Mouse (Mus musculus) cerebellum, adult 2 months (tissue): ENCODE measurements around the gene Hoxb5. TPM values are rescaled to one million over a fixed set of nuclear protein-coding genes. Genes with fewer than 3 reads are reported as not detected.

ENCODE experiments used
- DNase-seq, 2 experiments: peaks; one replicate each; pipeline ENCODE4 v3.0.0; 2021
- H3K27ac ChIP-seq: fragments of 200-500 bp; 2 replicates; pipeline ENCODE4 v1.5.1; 2012; ENCODE audit warnings: low read length, control low read depth, inconsistent platforms; ENCODE audit not compliant: insufficient read depth
- H3K27me3 ChIP-seq: fragments of 200-500 bp; 2 replicates; pipeline ENCODE4 v1.6.1; 2012; ENCODE audit warnings: inconsistent platforms, mild to moderate bottlenecking, low read length, moderate library complexity; ENCODE audit not compliant: control insufficient read depth, insufficient read depth
- H3K4me1 ChIP-seq: fragments of 200-500 bp; 2 replicates; pipeline ENCODE4 v1.6.1; 2011; ENCODE audit warnings: low read length; ENCODE audit not compliant: control insufficient read depth, insufficient read depth
- H3K4me3 ChIP-seq: fragments of 200-500 bp; replicated peaks from 2 replicates; pipeline ENCODE3; 2011; ENCODE audit warnings: mild to moderate bottlenecking, low read depth, low read length, control low read depth; ENCODE audit not compliant: insufficient read depth
- CTCF ChIP-seq: fragments of 200-500 bp; IDR thresholded peaks from 2 replicates; pipeline ENCODE4 v1.5.1; 2011; ENCODE audit warnings: low read depth, mild to moderate bottlenecking, control low read depth, low read length, moderate library complexity, borderline replicate concordance; ENCODE audit not compliant: insufficient read depth
- POLR2A ChIP-seq: fragments of 200-500 bp; IDR thresholded peaks from 2 replicates; pipeline ENCODE4 v1.6.1; 2011; ENCODE audit warnings: low read length, control low read depth, borderline replicate concordance; ENCODE audit not compliant: insufficient read depth
- whole genome bisulfite sequencing: fragments of 180-500 bp; shearing (Covaris S2); methylation state at CpG from one replicate; pipeline ENCODE4 v1.1.7; 2018; 5-methylcytosine and 5-hydroxymethylcytosine counted together
- polyA plus RNA-seq: library from polyadenylated mRNA; depleted of rRNA; stranded (reverse); fragments of >200 nt; gene quantifications from 2 replicates; pipeline ENCODE4 v1.2.3, GENCODE M21; 2012

Hoxb5 gene
- polyA plus RNA-seq, 1 experiment, result 6.8 TPM

DNA sequence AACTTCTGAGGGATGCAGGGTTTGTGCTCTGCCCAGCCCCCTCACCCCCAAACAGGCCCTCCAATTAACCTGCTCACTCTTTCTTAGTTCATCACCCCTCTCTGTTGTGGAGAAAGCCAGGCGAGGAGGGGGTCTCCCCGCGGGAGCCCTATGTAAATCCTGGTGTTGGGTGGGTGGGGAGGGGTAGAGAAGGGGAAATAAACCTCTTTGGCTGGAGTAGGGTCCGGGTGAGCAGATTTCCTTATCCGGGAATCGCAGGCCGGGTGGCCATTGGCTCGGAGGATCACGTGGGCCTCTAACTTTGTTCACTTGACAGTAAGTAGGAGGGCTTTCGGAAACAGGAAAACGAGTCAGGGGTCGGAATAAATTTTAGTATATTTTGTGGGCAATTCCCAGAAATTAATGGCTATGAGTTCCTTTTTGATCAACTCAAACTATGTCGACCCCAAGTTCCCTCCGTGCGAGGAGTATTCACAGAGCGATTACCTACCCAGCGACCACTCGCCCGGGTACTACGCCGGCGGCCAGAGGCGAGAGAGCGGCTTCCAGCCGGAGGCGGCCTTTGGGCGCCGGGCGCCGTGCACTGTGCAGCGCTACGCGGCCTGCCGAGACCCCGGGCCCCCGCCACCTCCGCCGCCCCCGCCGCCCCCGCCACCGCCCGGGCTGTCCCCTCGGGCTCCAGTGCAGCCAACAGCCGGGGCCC is 15.4 kb downstream of the Hoxb5 start:
- no peak for DNase-seq
- no peak overlapping the region for H3K27ac ChIP-seq
- H3K4me3 ChIP-seq, result no peak overlapping the region
- under 1% methylated on average over 45 of the region's 45 CpGs for WGBS
- peaks cover 14% of the 10 kb centered on the region; the same call in 1 of the 2 replicates for H3K27me3 ChIP-seq
- H3K4me1 ChIP-seq, result no peaks in the 10 kb centered on the region
- TF ChIP-seq POLR2A (no peak), CTCF (no peak)

DNA sequence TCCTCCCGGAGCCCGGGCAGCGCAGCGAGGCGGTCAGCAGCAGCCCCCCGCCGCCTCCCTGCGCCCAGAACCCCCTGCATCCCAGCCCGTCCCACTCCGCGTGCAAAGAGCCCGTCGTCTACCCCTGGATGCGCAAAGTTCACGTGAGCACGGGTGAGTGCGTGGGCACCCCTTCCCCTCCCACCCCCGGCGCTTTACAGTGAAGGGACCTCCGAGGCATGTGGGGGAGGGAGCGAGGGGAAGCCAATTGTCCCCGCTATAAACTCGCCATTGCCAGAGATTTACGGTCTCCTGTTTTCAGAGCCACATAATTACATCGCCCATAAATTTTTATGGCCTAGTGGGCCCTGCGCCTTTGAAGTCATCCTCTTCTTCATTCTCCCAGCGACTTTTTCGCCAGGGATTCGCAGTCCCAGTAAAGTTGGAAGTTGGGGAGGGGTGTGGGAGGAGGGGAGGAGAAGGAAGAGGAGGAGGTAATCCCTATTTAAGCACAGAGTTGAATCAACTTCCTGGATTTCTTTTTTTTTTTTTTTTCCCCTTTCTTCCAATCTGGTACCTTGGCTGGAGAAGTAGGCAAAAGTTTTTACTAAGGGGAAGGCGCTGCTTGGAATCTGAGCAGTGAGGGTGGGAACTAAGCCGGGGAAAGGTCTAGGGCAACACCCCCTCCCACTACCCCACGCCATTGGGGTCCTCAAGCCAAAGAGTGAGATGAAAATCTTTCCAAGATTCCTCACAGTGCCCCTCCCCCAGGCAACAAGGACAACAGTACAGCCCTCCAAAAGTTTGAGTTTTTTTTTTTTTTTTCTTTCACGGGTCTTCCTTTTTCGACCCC is 16.2 kb downstream of the Hoxb5 start:
- Histone ChIP-seq H3K27me3 (peaks cover 14% of the 10 kb centered on the region; the same call in 1 of the 2 replicates), H3K27ac (no peak overlapping the region), H3K4me3 (no peak overlapping the region), H3K4me1 (no peaks in the 10 kb centered on the region)
- no peak for DNase-seq
- WGBS, result 2% methylated on average over 34 of the region's 34 CpGs
- TF ChIP-seq POLR2A (no peak), CTCF (no peak)

DNA sequence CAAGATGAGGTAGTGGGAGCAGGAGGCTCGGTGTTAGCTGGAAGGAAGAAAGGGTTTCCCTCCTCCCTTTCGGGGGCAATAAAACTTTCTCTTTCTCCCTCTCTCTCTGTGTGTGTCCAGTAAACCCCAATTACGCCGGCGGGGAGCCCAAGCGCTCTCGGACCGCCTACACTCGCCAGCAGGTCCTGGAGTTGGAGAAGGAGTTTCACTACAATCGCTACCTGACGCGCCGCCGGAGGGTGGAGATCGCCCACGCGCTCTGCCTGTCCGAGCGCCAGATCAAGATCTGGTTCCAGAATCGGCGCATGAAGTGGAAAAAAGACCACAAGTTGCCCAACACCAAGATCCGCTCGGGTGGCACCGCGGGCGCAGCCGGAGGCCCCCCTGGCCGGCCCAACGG is 16.8 kb downstream of the Hoxb5 start:
- peaks cover 14% of the 10 kb centered on the region; the same call in 1 of the 2 replicates for H3K27me3 ChIP-seq
- under 1% methylated on average over 29 of the region's 29 CpGs for WGBS

DNA sequence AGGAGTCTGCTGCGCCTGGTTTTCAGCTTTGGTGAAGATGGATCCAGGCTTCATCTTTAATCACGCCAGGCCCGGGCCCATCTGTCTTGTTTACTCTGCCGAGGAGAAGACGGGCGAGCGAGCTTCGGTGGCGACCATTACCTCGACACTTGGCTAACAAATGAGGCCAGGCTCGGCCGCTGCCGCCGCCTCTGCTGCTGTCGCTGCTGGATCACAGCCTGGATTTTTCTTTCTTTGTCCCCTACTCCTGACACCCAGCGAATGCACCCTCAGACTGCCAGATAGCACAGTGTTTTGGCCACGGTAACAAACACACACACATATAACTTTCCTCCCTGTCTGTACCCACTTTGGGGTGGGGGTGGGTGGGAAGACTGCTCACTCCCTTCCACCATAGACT is 17.6 kb downstream of the Hoxb5 start:
- H3K4me1 ChIP-seq, result no peaks in the 10 kb centered on the region
- no peak overlapping the region for H3K27ac ChIP-seq
- peaks cover 14% of the 10 kb centered on the region; the same call in 1 of the 2 replicates for H3K27me3 ChIP-seq
- 2% methylated on average over 17 of the region's 17 CpGs for WGBS
- no peak overlapping the region for H3K4me3 ChIP-seq
- no peak for TF ChIP-seq CTCF
- TF ChIP-seq POLR2A, result no peak
- DNase-seq, result no peak

More for the DNA sequence above, 16.8 kb downstream of the Hoxb5 start:
- H3K4me3 ChIP-seq, result no peak overlapping the region
- no peak for DNase-seq
- no peaks in the 10 kb centered on the region for H3K4me1 ChIP-seq
- no peak overlapping the region for H3K27ac ChIP-seq
- TF ChIP-seq CTCF, result no peak
- no peak for TF ChIP-seq POLR2A

DNA sequence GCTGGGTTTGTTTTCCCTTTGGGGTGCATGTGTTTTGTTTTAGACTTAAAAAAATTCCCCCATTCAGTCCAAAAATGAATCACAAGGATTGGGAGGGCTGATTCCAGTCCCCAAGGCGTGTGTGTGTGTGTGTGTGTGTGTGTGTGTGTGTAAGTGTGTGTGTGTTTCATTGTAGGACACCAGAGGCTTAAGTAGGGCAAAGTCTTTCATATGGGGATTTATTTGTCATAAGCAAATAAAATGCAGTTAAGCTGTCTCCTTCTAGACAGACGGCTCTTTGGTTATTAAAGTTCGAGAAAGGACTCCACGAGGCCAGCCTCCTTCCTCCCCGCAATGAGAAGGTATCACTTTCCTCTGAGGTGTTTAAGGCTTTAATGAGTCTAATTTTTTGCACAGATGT is 18.7 kb downstream of the Hoxb5 start:
- H3K27me3 ChIP-seq, result peaks cover 13% of the 10 kb centered on the region; the same call in 1 of the 2 replicates
- WGBS, result 14% methylated on average over 5 of the region's 5 CpGs
- no peak for DNase-seq
- H3K27ac ChIP-seq, result no peak overlapping the region
- TF ChIP-seq POLR2A, result no peak
- TF ChIP-seq CTCF, result no peak
- H3K4me1 ChIP-seq, result no peaks in the 10 kb centered on the region
- H3K4me3 ChIP-seq, result no peak overlapping the region

DNA sequence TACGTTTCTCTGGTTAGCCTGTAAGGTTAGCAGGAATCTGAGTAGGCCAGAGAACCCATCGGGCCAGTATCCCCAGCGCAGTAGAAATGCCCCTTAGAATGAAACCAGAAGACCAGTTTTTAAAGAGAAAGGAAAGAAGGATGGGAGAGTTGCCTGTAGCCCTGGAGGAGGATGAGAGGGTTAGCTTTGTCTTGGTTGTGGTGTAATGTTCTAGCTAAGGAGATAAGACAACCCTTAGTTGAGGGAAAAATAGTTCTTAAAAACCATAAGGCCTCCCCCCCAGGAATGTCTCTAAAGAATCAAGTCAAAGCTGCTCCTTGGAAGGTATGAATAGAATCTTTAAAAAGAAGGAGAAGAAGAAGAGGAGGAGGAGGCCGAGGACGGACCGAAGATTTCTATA is 19.6 kb downstream of the Hoxb5 start:
- TF ChIP-seq POLR2A (no peak), CTCF (no peak)
- no peaks in the 10 kb centered on the region for H3K4me1 ChIP-seq
- H3K27me3 ChIP-seq, result peaks cover 13% of the 10 kb centered on the region; the same call in 1 of the 2 replicates
- H3K27ac ChIP-seq, result no peak overlapping the region
- 7% methylated on average over 6 of the region's 6 CpGs for WGBS
- no peak overlapping the region for H3K4me3 ChIP-seq
- no peak for DNase-seq

DNA sequence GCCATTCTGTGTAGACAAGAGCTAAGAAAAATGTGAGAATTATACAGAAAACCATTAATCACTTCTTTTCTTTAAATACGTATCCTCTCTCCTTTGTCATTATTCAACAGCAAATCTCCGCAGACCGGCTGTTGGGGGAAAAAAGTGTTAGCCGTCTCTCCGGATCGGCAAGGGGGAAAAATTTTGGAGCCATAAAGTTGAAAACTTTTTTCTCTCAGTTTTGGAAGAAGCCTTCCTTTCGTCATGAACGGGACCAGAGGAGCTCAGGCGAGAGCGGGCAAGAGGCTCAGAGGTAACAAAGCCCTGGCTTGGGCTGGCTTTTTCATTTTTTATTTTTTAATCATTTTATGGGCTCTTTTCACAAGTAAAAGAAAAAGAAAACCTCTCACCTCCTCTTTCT is 20.0 kb downstream of the Hoxb5 start, which contains the start of gene Hoxb3:
TSS of gene Hoxb3 (plus strand) at position 173 of the 400 bp plus-strand sequence.
- Histone ChIP-seq H3K27ac (no peak within 1 kb of the TSS), H3K4me3 (no peak within 1 kb of the TSS), H3K27me3 (peaks cover 12% of the 10 kb centered on the region; the same call in 1 of the 2 replicates), H3K4me1 (no peaks in the 10 kb centered on the region)
- DNase-seq, result no peak
- 7% methylated on average over 10 of the region's 10 CpGs for WGBS
- TF ChIP-seq CTCF, result no peak
- no peak for TF ChIP-seq POLR2A

DNA sequence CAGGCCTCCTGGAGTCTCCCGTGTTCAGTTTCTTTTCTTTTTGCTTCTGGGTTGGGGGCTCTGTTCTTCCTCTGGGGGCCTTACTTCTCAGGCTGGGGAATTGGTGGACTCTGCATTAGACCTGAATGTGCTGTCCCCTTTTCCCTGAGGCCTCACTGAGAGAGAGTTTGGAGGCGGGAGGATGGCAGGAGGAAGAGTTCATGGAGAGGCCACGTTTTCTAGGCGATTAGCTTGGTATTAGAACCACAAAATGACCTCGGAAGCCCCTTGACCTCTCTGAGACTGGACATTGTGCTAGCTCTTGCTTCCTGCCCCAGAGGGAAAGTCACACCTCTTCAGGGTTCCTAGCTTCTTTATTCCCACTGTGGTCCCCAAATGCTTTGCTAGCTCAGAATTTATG is 21.0 kb downstream of the Hoxb5 start:
- WGBS, result 1% methylated on average over 5 of the region's 5 CpGs
- no peak for DNase-seq
- H3K4me3 ChIP-seq, result no peak overlapping the region
- H3K4me1 ChIP-seq, result no peaks in the 10 kb centered on the region
- peaks cover 11% of the 10 kb centered on the region; the same call in 1 of the 2 replicates for H3K27me3 ChIP-seq
- H3K27ac ChIP-seq, result no peak overlapping the region
- no peak for TF ChIP-seq POLR2A
- no peak for TF ChIP-seq CTCF
